Mouse (Mus musculus) midbrain, embryonic 14.5 days (tissue): ENCODE results near the gene Clk1. TPM values are rescaled to one million over a fixed set of nuclear protein-coding genes. Genes with fewer than 3 reads are reported as not detected.

ENCODE experiments used
- ATAC-seq: fragments of 200-750 bp; cut with Nextera tagmentation; 2 replicates; pipeline ENCODE4 v1.8.0; 2017; ENCODE audit warnings: moderate number of reproducible peaks, moderate library complexity; ENCODE audit not compliant: low FRiP score, low TSS enrichment
- DNase-seq: peaks from one replicate; pipeline ENCODE4 v3.0.0-alpha.2; 2015
- H3K27ac ChIP-seq: fragments of 300-500 bp; sonication (generic); replicated peaks from 2 replicates; pipeline ENCODE4 v1.5.1; 2014; ENCODE audit warnings: mild to moderate bottlenecking, low read depth, low read length, moderate library complexity
- H3K27me3 ChIP-seq: fragments of 300-500 bp; sonication (generic); 2 replicates; pipeline ENCODE4 v1.6.1; 2014; ENCODE audit warnings: low read length, control low read depth, mixed read lengths; ENCODE audit not compliant: control insufficient read depth, insufficient read depth
- H3K36me3 ChIP-seq: fragments of 300-500 bp; sonication (generic); 2 replicates; pipeline ENCODE4 v1.6.1; 2014; ENCODE audit warnings: low read length, control low read depth; ENCODE audit not compliant: control insufficient read depth, insufficient read depth
- H3K4me1 ChIP-seq: fragments of 300-500 bp; sonication (generic); 2 replicates; pipeline ENCODE4 v1.6.1; 2014; ENCODE audit warnings: mild to moderate bottlenecking, antibody characterized with exemption, low read length, control low read depth; ENCODE audit not compliant: control insufficient read depth, insufficient read depth
- H3K4me2 ChIP-seq: fragments of 300-500 bp; sonication (generic); 2 replicates; pipeline ENCODE4 v1.6.1; 2014; ENCODE audit warnings: mild to moderate bottlenecking, low read length, moderate library complexity
- H3K4me3 ChIP-seq: fragments of 300-500 bp; sonication (generic); replicated peaks from 2 replicates; pipeline ENCODE4 v1.5.1; 2014; ENCODE audit warnings: low read depth, low read length
- H3K9ac ChIP-seq: fragments of 300-500 bp; sonication (generic); replicated peaks from 2 replicates; pipeline ENCODE4 v1.6.1; 2014; ENCODE audit warnings: mild to moderate bottlenecking, low read length, moderate library complexity
- H3K9me3 ChIP-seq: fragments of 300-500 bp; sonication (generic); 2 replicates; pipeline ENCODE4 v1.6.1; 2016; ENCODE audit warnings: low read length, control low read depth, mixed read lengths; ENCODE audit not compliant: control insufficient read depth
- WGBS: fragments of 180-500 bp; shearing (Covaris S2); extraction: QIAGEN DNeasy Blood & Tissue Kit; methylation state at CpG from one replicate; pipeline ENCODE4 v1.1.7; 2014; 5-methylcytosine and 5-hydroxymethylcytosine counted together
- polyA plus RNA-seq: library from polyadenylated mRNA; unstranded; fragments of >200 nt; fragmentation: Nextera tagmentation; extraction: Ambion mirVana; gene quantifications from 2 replicates; pipeline ENCODE4 v1.2.1, GENCODE M21; 2014

Clk1 gene
- polyA plus RNA-seq, 1 experiment from 2014 or later = 160 TPM

DNA sequence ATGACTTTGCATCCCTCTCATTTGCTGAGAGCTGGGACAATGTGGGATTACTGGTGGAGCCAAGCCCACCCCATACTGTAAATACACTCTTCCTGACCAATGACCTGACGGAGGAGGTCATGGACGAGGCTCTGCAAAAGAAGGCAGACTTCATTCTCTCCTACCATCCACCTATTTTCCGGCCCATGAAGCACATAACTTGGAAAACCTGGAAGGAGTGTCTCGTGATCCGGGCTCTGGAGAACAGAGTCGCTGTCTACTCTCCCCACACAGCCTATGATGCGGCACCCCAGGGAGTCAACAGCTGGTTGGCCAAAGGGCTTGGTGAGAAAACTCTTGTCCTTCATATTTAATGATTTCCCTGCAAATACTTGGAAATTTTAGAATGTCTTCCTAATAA, 23.9 kb upstream of the Clk1 start:
- no peak for DNase-seq
- Histone ChIP-seq H3K4me1 (peaks cover 18% of the 10 kb centered on the region), H3K36me3 (peaks cover 28% of the 10 kb centered on the region), H3K9me3 (no peaks in the 10 kb centered on the region), H3K27me3 (no peaks in the 10 kb centered on the region), H3K27ac (no peak overlapping the region), H3K4me3 (no peak overlapping the region), H3K9ac (no peak overlapping the region), H3K4me2 (no peak overlapping the region)
- ATAC-seq = no peak
- 95% methylated on average over 7 of the region's 7 CpGs for whole genome bisulfite sequencing

DNA sequence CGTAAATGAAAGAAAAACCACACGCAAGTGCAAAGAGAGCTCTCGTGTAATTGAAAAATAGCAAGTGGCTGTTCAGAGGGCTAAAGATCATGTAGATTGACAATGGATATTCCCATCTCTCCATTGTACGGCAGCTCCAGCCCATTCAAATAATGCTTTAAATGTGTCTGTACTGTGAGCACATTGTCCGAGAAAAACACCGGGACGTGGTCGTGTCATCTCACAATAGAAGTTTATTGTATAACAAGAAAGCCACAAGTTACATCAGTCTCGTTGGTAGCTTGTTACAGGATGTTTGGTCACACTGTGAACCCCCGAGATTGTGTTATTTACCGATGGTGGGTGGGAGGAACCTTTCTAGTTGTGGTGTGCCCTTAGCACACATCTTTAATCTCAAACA, 22.0 kb upstream of the Clk1 start:
- DNase-seq = no peak

DNA sequence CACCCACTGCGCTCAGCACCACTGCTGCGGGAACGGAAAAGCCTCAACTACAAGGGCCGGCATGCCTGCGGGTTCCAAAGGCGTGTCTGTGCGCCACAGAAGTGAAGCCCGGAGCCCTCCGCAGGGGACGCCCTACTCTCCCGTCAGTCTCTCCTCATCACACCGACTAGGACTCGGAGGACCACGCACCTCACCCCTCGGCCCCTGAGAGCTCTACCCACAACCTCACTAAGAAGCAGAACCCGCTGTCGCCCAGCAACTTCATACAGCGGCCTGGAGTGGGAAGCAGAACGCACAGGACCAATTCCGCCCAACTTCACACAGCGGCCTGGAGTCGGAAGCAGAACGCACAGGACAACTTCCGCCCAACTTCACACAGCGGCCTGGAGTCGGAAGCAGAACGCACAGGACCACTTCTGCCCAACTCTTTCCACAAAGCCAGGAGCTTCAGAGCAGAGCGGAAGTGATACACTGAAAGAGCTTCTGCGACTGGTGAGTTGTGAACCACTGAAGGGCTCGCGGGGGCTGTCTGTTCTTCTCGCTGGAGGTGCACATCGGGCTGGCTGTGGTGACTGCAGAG, 21.4 kb upstream of the Clk1 start, which contains the start of the genes Nif3l1 and Ppil3:
Nif3l1 (plus strand) TSS at position 9 of the 580 bp plus-strand sequence.
Ppil3 (minus strand) TSS at position 344 of the 580 bp plus-strand sequence.
- WGBS = under 1% methylated on average over 33 of the region's 33 CpGs
- peak within 1 kb of the TSS; percentile 85 for H3K27ac ChIP-seq
- no peaks in the 10 kb centered on the region for H3K27me3 ChIP-seq
- peak within 1 kb of the TSS; percentile 68 for H3K4me3 ChIP-seq
- ATAC-seq (peak; percentile 95), DNase-seq (peak; percentile 93)
- peaks cover 30% of the 10 kb centered on the region for H3K36me3 ChIP-seq
- H3K4me1 ChIP-seq = peaks cover 18% of the 10 kb centered on the region
- H3K9me3 ChIP-seq = no peaks in the 10 kb centered on the region
- peak within 1 kb of the TSS; percentile 59 for H3K4me2 ChIP-seq
- H3K9ac ChIP-seq = peak within 1 kb of the TSS; percentile 83

More for the DNA sequence above, 22.0 kb upstream of the Clk1 start:
- no peaks in the 10 kb centered on the region for H3K27me3 ChIP-seq
- H3K9ac ChIP-seq = peak overlapping the region; percentile 83
- peaks cover 18% of the 10 kb centered on the region for H3K4me1 ChIP-seq
- peak overlapping the region; percentile 85 for H3K27ac ChIP-seq
- no peaks in the 10 kb centered on the region for H3K9me3 ChIP-seq
- no peak for ATAC-seq
- H3K4me3 ChIP-seq = peak overlapping the region; percentile 68
- H3K36me3 ChIP-seq = peaks cover 28% of the 10 kb centered on the region
- peak overlapping the region; percentile 59 for H3K4me2 ChIP-seq
- 8% methylated on average over 11 of the region's 11 CpGs for WGBS

DNA sequence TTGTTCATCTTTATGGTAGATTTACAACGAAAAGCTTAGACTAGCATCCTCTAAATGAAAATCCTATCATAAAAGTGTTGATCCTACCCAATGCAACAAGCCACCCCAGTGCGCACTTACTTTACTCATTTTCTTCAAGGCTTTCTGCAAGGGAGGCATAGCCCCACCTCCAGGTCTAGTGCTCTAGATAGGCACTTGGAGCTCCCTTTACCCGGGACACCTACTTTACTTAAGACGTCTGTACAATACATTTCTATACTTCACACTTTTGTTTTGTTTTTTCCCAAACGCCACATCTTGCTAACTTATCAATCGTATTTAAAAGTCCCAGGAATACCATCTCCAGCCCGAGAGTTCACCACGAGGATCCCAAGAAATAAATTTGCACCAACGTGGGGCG, 20.8 kb upstream of the Clk1 start:
- H3K9ac ChIP-seq = peak overlapping the region; percentile 83
- DNase-seq (no peak), ATAC-seq (peak; percentile 9; the same call in 1 of the 2 replicates)
- peaks cover 18% of the 10 kb centered on the region for H3K4me1 ChIP-seq
- H3K4me2 ChIP-seq = peak overlapping the region; percentile 59
- H3K4me3 ChIP-seq = peak overlapping the region; percentile 68
- WGBS = 12% methylated on average over 10 of the region's 10 CpGs
- H3K36me3 ChIP-seq = peaks cover 35% of the 10 kb centered on the region
- no peaks in the 10 kb centered on the region for H3K27me3 ChIP-seq
- peak overlapping the region; percentile 85 for H3K27ac ChIP-seq
- no peaks in the 10 kb centered on the region for H3K9me3 ChIP-seq

DNA sequence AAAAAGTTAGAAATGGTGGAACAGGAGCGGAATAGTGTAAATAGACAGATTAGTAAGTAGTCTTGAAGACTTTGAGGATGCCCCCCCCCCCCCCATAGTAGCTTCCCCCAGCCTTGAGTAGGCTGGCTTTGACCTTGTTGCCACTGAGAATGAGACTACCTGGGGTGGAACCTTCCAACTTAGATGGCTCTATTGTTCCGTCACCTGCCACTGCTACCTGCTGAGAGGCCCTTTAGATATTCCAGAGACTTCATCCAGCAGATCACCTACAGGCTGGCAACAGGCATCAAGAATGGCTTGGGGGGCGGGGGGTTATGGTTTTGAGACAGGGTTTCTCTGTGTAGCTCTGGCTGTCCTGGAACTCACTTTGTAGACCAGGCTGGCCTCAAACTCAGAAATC, 685 bp upstream of the Clk1 start:
- 85% methylated on average over 3 of the region's 3 CpGs for WGBS
- no peak for DNase-seq
- Histone ChIP-seq H3K9ac (no peak overlapping the region), H3K36me3 (peaks cover 17% of the 10 kb centered on the region), H3K27ac (no peak overlapping the region), H3K27me3 (no peaks in the 10 kb centered on the region), H3K4me1 (peaks cover 21% of the 10 kb centered on the region), H3K4me3 (no peak overlapping the region), H3K9me3 (no peaks in the 10 kb centered on the region), H3K4me2 (no peak overlapping the region)
- ATAC-seq = no peak

DNA sequence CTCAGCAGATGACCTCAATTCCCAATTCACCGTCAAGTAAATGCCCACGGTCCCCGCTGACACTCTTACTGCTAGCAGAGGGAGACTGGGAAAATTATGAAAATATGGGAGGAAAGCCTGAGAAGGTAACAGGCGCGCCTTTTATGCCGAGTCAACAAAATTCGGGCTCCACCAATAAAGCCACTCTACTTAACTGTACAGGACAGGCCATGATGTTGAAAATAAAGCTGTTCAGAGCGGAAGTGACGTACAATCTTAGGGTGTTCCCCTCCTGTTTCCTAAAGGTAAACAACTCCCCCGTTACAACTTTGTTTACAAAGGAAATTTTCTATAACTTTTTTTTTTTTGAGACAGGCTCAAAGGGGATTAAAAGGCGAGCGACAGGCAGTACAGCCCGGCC, 987 bp downstream of the Clk1 start:
- 6% methylated on average over 13 of the region's 13 CpGs for WGBS
- Histone ChIP-seq H3K4me2 (peak overlapping the region; percentile 67), H3K4me1 (peaks cover 21% of the 10 kb centered on the region), H3K27ac (peak overlapping the region; percentile 100), H3K9me3 (no peaks in the 10 kb centered on the region), H3K9ac (peak overlapping the region; percentile 100), H3K36me3 (peaks cover 34% of the 10 kb centered on the region), H3K4me3 (peak overlapping the region; percentile 100), H3K27me3 (no peaks in the 10 kb centered on the region)
- peak; percentile 84 for DNase-seq
- peak; percentile 28; the same call in 1 of the 2 replicates for ATAC-seq

DNA sequence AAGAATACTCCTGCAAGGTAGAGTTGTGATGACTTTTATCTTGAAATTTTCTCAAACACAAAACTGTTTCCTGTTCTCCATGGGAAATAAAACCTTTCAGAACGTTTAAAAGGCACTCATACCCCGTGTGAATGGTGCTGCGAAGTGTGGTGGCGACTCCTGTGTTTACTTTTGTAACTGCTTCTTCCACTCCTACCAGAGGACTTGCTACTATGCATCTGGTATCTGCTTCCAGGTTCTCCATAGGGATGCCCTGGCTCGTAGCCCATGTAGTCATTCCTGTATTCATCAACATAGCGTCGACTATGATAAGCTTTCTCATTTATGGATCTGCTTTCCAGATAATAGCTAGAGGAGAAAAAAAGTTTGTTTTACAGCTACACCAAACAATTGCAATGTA, 2.9 kb downstream of the Clk1 start:
- 0 out of 2 replicates have a peak overlapping the region, but pooled peaks have one; percentile 5 for H3K4me2 ChIP-seq
- no peaks in the 10 kb centered on the region for H3K9me3 ChIP-seq
- ATAC-seq = no peak
- H3K9ac ChIP-seq = no peak overlapping the region
- H3K4me1 ChIP-seq = peaks cover 21% of the 10 kb centered on the region
- no peak for DNase-seq
- no peaks in the 10 kb centered on the region for H3K27me3 ChIP-seq
- 79% methylated on average over 7 of the region's 7 CpGs for WGBS
- H3K27ac ChIP-seq = no peak overlapping the region
- H3K4me3 ChIP-seq = no peak overlapping the region
- peaks cover 52% of the 10 kb centered on the region for H3K36me3 ChIP-seq

DNA sequence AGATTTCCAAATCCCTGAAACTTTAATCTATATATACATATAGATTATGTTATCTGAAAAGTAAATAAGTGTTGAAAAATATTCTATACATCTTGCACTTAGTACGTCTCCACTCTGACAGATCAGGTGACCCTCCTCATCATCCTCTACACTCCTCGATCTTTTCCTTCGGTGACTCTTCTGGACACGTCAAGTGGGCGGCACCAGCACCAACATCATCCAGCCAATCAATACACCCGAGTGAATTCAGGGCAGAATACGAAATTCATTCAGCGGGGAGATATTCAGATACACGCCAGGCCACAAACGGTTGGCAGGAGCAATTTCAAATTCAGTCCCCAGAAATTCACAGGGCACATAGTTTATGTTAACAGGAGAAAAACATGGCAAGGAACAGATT, 3.8 kb downstream of the Clk1 start:
- 86% methylated on average over 10 of the region's 10 CpGs for WGBS
- no peaks in the 10 kb centered on the region for H3K27me3 ChIP-seq
- H3K4me3 ChIP-seq = no peak overlapping the region
- H3K4me2 ChIP-seq = no peak overlapping the region
- no peaks in the 10 kb centered on the region for H3K9me3 ChIP-seq
- no peak overlapping the region for H3K9ac ChIP-seq
- no peak overlapping the region for H3K27ac ChIP-seq
- H3K4me1 ChIP-seq = peaks cover 21% of the 10 kb centered on the region
- H3K36me3 ChIP-seq = peaks cover 60% of the 10 kb centered on the region
- ATAC-seq (no peak), DNase-seq (no peak)

DNA sequence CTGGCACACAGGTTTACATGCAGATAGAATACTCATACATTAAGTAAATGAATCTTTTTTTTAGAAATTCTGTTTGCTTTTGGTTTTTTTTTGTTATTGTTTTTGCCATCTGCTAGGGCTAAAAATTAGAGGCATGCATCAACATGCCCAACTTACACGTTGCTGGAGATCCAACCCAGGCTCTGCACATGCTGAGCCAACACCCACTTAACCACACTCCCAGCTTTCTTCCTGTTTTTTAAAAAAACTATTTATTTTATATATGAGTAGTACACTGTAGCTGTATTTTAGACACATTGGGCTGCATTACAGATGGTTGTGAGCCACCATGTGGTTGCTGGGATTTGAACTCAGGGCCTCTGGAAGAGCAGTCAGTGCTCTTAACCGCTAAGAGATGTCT, 7.8 kb downstream of the Clk1 start:
- WGBS = 95% methylated on average over 2 of the region's 2 CpGs
- no peaks in the 10 kb centered on the region for H3K27me3 ChIP-seq
- H3K4me2 ChIP-seq = no peak overlapping the region
- H3K4me3 ChIP-seq = no peak overlapping the region
- H3K36me3 ChIP-seq = peaks cover 90% of the 10 kb centered on the region
- H3K9ac ChIP-seq = no peak overlapping the region
- H3K9me3 ChIP-seq = no peaks in the 10 kb centered on the region
- H3K27ac ChIP-seq = no peak overlapping the region
- 0 out of 2 replicates have a peak, but pooled peaks cover 2% of the 10 kb centered on the region for H3K4me1 ChIP-seq
- ATAC-seq = no peak
- DNase-seq = no peak
